Mouse (Mus musculus) spleen, postnatal 36 days (tissue): ENCODE measurements at regions not wholly inside any gene's neighbourhood (a gene's known extent, or its start where the extent isn't known, plus 50 kb on each side); places are given as distances from the start of the nearest gene placed in this dataset.
A peak's percentile ranks its signal among the peaks of the same experiment; 100 is the strongest.

Source experiments
- DNase-seq, 2 experiments: peaks; one replicate each; pipeline ENCODE4 v3.0.0; 2022; ENCODE audit warnings: low spot score in 2 of 2, mixed read lengths in 1 of 2

DNA sequence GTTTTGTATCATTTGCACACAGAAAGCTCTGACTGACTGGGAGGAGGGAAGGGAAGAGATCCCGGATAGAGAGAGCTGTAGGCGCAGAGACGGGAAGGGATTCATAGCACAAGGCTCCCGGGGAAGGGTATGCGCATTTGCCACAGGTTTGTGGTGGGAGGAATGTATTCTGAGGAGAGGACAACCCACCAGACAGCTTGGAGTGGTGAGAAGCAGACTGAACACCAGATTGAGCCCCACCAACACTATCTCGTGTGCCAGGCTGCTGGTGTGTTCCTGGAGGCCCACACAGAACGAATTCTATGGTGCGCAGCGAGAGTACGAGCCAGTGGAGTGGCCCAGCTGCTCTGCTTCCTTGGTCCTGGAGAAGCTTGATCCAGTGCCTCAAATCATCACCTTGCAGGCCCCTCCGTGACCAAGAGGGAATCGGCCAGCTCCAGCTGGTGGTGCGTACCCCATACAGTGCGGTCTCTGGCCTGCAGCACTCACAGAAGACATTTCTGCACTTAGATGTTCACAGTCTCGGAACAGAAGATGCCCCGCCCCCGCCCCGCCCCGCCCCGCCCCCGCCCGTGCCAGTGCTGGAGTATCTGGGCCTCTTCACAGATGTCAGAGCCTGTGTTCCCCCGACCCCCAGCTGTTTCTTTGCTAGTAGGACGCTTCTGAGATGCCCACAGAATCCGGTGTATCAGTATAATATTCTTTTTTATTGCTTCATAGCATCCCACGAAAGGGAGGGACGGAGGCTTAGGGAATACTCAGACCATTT lies 92.8 kb upstream of the Tmem189 start:
- DNase-seq: no peak

DNA sequence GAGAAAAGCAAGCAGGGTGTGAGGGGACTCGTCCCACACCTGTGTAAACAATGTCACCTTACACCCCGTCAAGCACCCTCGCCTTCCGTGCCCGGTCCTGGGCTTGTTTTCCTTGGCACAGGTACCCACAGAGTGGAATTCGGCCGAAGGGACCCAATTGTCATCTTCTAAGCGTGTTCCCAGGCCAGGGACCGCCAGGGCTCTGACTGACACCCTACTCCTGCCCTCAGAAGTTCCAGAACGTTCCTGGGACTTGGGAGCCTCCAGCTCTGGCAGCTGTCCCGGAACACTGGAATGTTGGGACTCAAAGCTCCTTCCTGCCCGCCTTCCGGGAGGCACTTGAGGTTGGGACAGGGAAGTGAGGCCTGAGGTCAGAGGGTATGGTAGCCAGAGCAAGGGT lies 91.9 kb upstream of the Tmem189 start:
- no peak for DNase-seq

DNA sequence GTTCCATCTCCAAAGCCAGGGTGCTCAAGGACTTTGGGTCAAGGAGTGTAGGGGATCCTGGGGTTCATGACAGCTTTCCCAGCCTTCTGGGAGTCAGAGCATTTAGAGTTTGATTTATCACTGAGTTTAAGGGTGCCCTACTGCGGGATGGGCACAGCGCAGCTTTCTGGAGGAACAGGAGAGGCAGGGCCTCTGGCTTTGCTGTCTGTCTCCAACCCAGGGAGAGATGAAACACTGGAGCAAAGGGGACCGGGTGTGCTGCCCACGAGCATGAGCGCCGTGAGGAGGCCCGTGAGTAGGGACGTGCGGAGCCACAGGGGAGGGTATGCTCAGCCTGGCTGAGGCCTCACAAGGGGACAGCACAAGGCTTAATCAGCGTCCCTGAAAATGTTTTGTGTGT lies 89.1 kb upstream of the Tmem189 start:
- no peak for DNase-seq

DNA sequence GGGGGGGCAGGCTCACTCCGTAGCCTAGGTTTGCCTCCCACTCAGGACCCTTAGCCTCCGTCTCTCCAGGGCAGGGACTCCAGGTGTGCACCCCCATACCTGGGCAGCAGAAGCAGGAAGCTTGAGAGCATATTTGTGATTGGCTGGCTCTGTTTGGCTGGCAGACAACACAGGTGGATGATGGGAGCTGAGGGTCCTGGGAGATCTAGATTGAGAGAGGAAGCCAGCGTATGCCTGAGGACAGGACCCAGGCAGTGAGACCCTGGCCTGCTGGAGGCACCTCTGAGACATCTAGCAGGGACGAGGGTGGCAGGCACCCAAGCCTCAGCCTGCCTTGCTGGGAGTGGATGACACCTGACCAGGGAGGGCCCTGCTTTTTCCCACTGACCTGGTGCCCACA lies 88.6 kb upstream of the Tmem189 start:
- DNase-seq: no peak

DNA sequence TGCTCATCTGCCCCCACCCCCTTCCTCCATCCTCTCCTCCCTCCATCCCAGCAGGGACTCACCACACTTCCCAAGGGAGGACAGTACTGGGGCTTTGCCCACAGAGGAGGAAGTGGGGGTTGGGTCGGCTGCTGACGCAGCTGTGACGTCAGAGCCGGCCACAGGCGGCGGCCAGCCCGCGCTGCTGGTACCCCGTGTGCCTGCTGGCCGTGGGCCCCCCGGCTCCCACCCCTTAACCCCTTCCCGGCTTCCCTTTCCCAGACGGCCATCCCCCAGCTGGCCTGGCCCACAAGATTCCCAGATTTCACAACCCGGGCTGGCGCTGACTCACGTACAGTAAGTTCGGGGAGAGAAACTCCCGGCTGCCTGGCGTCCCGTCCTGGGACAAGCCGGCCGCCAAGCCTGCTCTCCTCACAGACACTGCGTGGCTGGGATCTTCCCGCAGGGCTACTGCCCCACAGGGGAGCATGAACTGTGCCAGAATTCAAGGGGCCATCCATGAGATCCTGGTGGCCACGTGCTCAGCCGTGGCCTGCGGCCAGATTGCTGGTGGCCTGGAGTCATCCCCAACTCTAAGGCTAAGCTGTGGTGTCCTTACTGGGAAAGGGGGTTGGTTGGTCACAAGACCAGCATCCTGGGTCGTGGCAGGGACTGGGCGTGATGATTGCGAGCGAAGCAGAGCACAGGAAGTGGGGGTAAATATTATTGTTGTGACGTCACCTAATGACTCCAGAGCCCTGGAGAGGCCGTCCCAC lies 87.9 kb upstream of the Tmem189 start:
- DNase-seq: peak; percentile 70 to 76

DNA sequence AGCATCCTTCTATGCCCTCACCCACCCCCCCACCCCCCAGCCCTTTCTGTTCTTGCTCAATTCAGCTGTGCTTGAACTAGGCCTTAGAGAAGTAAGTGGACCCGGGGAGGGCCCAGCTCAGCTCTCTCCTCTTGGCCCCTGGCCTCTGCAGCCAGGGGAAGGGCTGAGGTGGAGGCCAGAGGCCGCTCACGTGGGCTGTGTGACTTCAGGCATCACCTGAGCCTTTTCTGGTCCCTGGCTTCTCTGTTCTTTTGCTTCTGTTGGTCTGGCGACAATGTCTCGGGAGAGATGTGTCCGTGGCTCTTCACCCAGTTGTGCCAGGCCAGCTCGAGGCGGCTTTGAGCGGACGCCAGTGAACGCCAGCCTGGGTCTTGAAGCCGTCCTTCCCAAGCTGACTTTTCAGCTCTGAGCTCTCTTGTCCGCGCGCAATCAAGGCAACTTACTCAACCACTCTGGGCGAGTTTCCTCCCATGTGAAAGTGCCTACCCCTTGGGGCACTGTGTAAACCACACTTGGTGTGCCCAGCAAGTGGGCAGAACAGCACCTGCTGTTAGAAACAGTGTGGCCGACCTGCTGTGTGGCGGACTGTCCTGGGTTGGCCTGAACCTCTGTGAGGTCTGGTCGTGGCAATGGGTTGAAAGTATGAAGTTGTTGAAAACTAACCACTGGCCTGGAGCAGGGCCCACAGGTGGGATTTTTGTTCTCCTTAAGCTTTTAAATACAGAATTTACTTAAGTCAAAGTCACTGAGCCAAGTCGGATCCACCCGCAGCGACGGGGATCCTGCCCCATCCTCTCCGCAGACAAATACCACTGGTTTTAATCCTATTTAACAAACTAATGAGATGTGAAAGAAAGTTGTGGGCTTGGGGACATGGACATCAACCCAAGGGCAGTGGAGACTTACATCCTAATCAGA lies 86.9 kb upstream of the Tmem189 start:
- no peak for DNase-seq

DNA sequence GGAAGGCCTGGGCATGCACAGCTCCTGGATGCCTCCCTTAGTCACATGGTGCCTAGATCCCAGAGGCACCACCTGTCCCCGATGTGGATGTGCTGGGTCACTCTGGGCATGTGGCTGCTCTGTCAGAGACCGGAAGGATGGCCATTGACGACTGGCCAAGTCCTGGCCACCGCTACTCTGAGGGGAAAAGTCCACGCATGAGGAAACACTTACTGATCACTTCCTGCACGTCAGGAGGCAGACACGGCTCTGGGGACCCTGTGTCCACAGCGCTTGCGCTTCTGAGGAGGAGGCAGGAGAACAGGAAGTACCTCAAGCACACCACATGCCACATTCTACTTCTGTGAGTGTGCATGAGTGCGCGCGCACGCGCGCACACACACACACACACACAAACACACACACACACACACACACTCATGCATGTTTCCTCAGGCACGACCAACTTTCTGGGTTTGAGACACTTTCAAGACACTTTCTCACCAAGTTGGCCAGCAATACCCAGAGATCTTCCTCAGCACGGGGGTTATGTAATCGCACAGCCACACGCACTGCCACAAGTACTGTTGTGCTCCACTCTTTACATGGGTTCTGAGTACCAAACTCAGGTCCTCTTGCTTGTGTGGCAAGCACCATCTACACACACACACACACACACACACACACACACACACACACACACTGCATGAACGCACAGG lies 85.7 kb upstream of the Tmem189 start:
- DNase-seq: peak; percentile 80 to 81

DNA sequence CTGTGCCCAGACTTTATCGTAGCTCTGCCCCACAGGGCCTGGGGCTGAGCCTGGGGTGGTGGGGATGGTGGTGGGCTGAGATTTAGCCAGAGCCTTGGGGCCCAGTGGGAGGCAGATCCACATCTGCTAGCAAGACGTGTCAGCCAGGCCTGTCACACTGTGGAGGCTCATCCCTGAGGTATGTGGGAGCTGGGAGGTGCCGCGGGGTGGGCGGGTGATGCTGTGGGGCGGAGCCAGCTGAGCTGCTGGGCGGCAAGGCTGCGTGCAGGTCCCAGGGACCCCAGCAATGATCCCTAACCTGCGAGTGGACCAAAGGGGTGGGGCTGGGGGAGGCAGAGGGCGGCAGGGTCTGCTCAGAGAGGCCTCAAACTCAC lies 85.2 kb upstream of the Tmem189 start:
- no peak for DNase-seq

DNA sequence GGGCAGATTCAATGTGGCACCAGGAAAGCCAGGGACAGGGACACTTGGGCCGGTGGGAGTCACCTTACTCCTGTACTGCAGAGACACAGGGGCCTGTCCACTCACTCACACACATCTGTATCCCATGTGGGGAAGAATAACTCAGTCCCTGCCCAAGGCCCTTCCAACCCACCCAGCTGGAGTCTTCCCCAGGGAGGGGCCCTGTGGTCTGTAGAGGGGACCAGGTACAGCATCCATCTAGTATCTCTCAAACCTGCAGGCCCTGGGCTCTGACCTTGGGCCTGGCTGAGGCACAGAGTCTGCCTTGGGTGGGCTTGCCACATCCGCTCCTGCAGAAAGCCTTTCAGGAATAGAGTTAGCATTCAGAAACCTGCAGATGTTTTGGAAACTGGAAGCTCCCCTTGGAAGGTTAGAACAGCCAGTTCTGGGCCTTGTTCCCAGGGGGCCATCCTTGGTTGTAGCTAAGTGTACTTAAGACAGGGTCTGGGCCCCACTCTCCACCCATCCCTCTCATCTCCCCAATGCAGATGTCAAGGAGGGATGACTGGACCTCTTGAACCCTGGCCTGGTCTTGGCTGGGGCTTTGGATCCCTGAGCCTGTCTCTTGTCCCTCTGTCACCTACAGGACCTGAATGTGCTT lies 84.7 kb upstream of the Tmem189 start:
- no peak for DNase-seq

DNA sequence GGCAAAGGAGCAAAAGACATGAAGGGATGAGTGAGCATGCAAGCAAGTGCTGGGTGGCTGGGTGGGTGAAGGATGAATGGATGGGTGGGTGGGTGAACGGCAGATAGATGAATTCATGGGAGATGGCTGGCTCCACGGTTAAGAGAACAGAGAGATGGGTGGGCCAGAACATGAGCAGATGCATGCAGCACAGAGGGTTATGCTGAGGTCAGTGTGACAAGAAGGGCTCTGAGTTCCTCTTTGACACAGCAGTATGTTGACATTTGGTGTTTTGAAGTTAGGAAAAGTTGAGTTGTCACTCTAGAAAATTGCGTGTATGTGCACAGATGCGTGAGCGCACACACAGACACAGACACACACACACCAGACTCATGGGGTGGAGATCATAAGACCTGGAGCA lies 83.2 kb upstream of the Tmem189 start:
- no peak for DNase-seq

DNA sequence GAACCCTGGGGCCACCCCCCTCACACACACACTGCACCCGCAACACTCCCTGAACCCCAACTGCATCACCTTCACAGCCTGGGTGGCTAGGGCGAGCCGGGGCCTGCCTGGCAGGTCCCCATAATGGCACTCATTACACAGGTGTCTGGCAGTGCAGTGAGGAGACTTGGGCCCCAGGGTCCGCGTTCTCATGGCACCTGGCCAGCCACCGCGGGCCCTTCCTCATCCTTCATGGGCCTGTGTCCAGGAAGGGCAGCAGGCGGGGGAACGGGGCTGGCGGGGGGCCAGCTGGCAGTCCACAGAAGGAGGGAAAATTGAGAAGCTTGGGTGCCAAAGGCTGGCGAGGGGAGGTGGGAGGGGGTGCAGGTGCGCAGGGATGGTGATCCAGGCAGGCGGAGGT lies 78.3 kb upstream of the Tmem189 start:
- DNase-seq: no peak

DNA sequence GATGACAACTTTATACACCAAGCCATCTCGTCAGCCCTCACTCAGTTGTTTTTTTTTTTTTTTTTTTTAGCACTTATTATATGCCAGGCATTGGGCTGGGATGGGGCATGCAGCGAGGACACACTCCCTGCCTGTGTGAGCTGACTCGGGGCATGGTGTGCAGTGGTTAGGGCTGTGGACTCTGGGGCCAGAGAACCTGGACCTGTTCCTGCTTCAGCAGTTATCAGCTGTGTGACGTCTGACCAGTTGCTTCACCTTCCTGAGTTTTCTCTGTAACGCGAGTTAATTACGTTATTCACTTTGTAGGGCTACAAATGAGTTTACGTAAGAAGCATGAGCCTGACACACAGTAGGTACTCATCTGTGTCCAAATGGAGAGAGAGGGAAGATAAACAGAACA lies 77.7 kb upstream of the Tmem189 start:
- DNase-seq: no peak

DNA sequence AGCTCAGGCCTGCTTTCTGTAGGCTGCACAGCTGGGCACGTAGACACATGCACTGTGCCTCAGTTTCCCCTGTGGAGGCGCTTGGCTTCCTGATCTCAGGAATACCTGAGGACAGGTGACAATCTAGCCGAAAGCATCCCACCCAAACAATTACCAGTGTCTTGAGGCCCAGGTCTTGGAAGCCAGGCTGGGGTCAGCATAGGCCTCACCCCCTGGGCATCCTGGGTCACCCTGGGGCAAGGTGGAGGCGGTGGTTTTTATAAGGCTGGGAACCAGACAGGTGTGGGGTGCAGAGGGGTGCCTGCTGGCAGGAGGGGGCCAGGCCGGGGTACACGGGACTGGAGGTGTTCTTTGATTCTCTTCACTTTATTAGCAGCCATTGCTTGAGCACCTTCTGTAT lies 76.2 kb upstream of the Tmem189 start:
- DNase-seq: no peak

DNA sequence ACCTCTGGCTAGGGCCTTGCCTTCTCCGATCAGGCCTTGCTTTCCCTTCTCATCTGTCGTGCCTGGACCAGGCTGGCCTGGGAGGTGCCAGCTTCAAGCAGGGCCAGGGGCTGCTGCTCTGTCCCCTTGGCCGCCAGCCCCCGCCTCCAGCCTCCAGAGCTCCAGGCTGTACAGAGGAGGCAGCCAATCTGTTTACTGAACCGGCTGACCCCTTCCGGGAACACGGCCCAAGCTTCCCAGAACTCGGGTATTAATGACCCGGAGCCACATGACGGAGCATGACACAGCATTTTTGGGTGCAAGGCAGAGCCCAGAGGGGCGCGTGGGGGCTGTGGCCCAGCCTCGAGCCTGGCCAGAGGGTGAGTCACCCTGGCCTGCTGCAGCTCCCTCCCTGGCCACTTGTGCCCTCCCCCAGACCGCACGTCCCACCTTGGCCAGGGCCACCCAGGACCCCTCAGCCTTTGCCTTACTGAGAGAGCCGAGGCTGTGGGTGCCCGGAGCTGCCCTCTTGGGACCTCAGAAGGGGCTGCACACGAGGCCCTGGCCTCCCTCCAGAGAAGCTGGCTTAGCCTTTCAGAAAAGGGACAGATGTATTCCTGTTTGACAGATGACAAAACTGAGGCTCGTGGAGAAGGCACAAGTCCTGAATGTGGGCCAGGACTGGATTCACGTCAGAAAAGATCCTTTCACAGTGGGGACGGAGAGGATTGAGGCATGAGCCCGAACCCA lies 75.6 kb upstream of the Tmem189 start:
- peak; percentile 36 to 47 for DNase-seq

DNA sequence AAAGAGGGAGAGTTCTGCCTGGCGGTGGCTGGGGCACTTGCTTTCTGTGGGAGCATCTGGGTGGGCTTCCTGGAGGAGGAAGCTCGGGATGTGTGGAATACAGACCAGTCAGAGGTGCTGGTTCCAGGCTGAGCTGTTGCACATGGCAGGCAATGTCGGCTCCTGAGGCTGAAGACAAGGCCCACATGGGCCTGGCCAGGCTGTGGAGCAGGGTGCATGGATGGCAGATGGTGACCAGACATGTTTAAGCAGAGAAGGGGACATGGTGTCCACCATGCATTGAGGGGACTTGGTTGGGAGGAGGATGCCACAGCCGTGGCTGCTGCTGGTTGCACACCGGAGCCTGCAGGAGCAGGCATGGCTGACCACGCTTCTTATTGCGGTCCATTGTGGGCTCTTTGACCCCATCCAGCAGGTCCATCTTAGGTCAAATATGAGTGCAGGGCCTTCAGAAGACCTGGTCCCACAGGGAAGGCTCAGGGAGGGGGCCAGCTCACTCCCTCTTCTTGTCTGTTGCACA lies 74.3 kb upstream of the Tmem189 start:
- no peak for DNase-seq

DNA sequence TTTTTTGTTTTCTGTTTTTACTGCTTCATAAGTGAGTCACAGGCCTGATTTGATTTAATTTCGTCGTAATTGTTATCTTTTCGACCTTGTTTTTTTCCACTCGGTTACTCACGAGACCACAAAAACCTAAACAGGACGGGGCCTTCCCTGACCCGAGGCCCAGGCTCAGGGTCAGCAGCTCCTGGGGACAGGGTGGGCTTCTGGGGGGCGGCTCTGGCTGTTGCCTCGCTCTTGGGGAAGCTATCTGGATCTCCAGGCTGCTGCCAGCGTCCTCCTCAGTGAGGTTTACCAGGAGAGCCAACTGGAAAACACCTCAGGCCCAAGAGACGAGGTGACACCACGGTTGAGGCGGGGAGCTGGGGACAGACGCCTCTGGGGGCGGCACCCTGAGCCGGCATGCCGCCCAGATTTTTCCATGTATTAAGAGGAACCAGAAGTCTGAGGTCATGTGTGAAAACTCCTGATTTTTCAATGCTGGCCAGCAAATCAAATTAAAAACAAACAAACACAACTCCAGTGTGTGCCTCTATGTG lies 71.8 kb upstream of the Tmem189 start:
- DNase-seq: no peak

DNA sequence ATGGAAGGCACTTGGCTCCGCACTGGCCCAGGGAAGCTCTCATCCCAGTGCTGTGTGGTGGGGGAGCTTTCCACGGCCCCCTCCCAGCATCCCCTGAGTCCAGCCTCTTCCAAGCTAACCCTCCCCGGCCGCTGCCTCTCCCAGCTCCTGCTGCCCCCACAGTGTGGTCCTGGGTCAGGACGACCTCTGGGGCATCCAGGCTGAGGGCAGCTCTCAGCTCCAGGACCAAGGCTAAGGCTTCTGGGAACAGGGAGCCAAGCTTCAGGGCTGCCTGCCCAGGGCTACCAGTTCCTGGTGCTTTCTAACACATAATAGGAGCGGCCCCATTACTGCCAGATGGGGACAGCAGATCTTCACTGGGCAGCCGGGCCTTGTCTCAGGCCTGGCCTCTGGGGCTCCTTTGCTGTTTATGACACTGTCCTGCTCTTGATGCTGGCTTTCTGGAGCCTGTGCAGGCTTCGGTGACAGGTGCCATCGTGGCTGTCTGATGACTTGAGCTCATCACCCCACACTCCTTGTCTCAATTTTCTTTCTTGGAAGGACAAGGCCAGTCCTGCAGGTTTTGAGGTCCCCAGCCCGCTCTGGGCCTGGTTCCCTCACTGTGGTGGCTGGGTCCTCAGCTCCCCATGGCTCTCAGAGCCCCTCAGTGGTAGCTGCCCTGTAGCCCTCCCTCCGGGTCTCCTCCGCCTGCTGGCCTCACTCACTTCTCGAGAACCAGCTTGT lies 71.2 kb upstream of the Tmem189 start:
- DNase-seq: no peak

DNA sequence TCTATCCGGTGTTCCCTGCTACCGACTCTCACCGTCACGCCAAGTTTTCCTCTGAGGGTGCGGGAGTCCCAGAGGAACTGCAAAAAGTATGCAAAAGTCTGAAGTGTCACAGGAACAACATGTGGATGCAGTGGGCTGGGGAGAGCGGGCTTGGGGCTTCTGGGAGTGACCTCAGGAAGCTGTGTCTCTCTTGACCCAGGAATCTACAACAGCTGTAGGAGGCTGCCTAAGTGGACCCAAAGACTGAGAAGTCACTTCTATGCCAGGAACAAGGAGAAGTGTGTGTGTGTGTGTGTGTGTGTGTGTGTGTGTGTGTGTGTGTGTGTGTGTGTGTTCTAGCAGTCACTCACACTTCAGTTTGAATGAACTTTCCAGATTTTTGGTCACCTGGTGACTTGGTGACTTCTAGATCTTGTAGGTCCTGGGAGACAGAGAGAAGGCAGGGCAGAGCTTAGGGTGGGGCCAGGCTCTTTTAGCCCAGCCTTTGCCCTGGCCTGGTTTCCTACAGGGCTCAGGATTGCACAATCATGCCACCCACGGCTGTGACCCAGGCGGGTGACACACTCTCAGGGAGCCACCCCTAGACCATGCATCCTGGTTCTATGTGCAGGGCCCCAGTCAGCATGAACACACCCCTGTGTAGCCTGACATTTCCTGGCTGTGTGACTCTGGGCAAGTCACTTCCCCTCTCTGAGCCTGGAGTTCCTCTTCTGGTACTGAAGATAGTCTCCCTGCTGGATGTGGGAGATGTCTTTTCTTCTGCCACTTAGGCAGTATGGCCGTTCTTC lies 70.2 kb upstream of the Tmem189 start:
- DNase-seq: peak; percentile 60 to 66
